Mouse (Mus musculus) cerebellum, adult 18-20 months (tissue): ENCODE data around the gene Smcp.

Experiments
- DNase-seq, 2 experiments: peaks; one replicate each; pipeline ENCODE4 v3.0.0; 2021

Smcp gene

GRCm38 (mm10) chr3:92588858-92589257 is at the start of gene Smcp:
TSS of gene Smcp (minus strand) at chr3:92588997.
- DNase-seq: no peak

- DNase-seq: no peak
Measured at GRCm38 (mm10) chr3:92638653-92638991, 49.8 kb upstream of the Smcp start.

- DNase-seq: no peak
Measured at GRCm38 (mm10) chr3:92637745-92638652, 49.2 kb upstream of the Smcp start.

GRCm38 (mm10) chr3:92621560-92621959 is 32.8 kb upstream of the Smcp start, which contains the start of gene Lce6a:
TSS of gene Lce6a (minus strand) at chr3:92621660.
- DNase-seq: no peak

GRCm38 (mm10) chr3:92609804-92610203 is 21.0 kb upstream of the Smcp start:
- DNase-seq: no peak

GRCm38 (mm10) chr3:92607392-92607791 is 18.6 kb upstream of the Smcp start, which contains the start of gene 2210017I01Rik:
TSS of gene 2210017I01Rik (minus strand) at chr3:92607492.
- DNase-seq: no peak

- DNase-seq: no peak
Measured at GRCm38 (mm10) chr3:92602169-92602568, 13.4 kb upstream of the Smcp start.

- no peak for DNase-seq
Measured at GRCm38 (mm10) chr3:92600456-92600855, 11.7 kb upstream of the Smcp start.

GRCm38 (mm10) chr3:92599973-92600372 is 11.2 kb upstream of the Smcp start:
- no peak for DNase-seq

GRCm38 (mm10) chr3:92598429-92598828 is 9.6 kb upstream of the Smcp start:
- DNase-seq: no peak

GRCm38 (mm10) chr3:92587190-92587589 is 1.6 kb downstream of the Smcp start:
- no peak for DNase-seq

- DNase-seq: no peak
Measured at GRCm38 (mm10) chr3:92585055-92585454, 3.7 kb downstream of the Smcp start.

- DNase-seq: no peak
Measured at GRCm38 (mm10) chr3:92583164-92583826, 5.5 kb downstream of the Smcp start.

GRCm38 (mm10) chr3:92579508-92579907 is 9.3 kb downstream of the Smcp start:
- no peak for DNase-seq

- DNase-seq: no peak
Measured at GRCm38 (mm10) chr3:92578652-92579413, 10.0 kb downstream of the Smcp start.

GRCm38 (mm10) chr3:92573449-92574041 is 15.3 kb downstream of the Smcp start, which contains the start of gene Ivl:
TSS of gene Ivl (minus strand) at chr3:92573735.
- DNase-seq: no peak

GRCm38 (mm10) chr3:92572514-92573155 is 16.2 kb downstream of the Smcp start:
- DNase-seq: no peak

- no peak for DNase-seq
Measured at GRCm38 (mm10) chr3:92568752-92569151, 20.0 kb downstream of the Smcp start.

GRCm38 (mm10) chr3:92565418-92565817 is 23.4 kb downstream of the Smcp start:
- no peak for DNase-seq

GRCm38 (mm10) chr3:92534411-92534810 is 54.4 kb downstream of the Smcp start, which contains the start of gene 2310046K23Rik:
TSS of gene 2310046K23Rik (minus strand) at chr3:92534511.
- DNase-seq: no peak
